Mouse (Mus musculus) liver, adult (tissue): ENCODE results near the gene Zbtb39.

Source experiments
- GATA4 ChIP-seq: IDR thresholded peaks from 2 replicates; pipeline ENCODE4 v1.6.1; 2014; ENCODE audit warnings: mild to moderate bottlenecking, low read length; ENCODE audit not compliant: insufficient replicate concordance

Gene Zbtb39

DNA sequence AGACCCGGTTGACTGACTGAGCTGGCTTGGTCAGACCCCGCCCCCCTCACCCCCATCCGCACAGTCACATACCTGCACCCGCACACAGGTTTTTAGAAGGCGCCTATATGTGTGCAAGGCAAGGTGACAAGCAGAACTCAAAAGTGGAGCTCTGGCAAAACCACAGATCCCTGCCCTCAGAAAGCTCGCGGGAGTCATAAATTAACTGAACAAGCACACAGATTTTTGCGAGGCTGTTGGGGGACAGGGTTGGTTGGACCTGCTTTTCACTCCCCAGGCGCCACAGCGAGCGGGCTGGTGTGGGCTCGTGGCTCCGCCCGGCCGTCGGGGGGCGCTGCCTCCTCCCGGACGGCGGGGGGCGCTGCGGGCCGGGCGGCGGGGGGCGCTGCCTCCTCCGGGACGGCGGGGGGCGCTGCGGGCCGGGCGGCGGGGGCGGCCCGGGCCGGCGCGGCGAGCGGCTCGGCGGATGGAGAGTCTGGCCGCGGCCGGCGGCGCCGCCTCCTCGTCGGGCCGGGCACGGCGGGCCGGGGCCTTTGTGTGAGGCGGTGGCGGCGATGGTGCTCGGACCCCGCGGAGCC lies at the start of gene Zbtb39:
Zbtb39 (plus strand) TSS at position 456 of the 578 bp plus-strand sequence.
- no peak for TF ChIP-seq GATA4

DNA sequence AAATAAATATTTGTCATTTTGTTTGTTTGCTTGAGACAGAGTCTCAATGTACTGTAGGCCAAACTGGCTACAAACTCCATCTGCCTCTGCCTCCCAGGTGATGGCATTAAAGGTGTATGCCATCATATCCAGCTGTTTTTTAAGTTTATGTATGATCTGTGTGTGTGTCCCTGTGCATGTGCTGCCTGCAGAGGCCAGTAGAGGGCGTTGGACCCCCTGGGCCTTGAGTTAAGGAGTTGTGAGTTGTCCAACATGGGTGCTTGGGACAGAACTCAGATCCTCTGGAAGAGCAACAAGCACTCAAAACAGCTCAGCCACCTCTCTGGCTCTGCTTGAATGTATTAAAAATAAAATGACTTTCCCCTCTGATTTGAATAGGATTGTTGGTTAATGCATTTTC lies 48.3 kb upstream of the Zbtb39 start:
- TF ChIP-seq GATA4: no peak

DNA sequence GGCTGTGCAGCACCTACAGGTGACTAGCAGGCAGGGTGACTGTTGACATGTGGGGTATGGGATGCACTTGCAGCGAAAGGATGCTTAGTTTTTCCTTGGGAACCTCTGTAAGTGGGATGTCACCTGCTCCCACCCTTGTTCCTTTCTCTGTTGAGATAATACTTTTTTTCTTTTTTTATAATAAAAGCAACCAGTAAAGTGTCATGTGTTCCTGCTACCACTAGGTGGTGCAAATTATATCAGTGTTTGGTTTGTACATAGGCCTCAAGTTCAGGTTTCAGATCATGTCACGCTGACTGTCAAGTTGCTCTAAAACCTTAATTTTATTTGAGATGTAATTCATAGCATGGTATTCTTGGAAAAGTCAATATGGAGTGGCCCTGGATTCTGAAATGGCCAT lies 44.7 kb upstream of the Zbtb39 start:
- no peak for TF ChIP-seq GATA4

DNA sequence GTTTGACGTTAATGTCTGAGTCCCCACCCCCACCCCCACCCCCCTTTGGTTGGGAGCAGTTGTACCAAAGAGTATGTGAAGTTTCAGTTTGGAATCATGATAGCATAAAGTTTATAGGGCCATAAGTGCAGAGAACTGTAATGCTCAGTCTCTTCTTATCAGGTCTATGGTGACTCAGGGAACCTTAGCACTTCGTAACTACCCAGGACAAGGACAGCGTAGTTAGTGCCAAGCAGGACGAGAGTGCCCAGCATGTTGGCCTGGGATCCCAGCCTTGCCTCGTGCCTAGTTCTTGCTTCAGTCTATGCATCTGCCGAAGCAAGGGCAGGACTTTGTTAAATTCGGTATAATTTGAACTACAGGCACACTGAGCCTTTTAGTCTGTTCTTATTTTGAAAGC lies 43.6 kb upstream of the Zbtb39 start:
- no peak for TF ChIP-seq GATA4

DNA sequence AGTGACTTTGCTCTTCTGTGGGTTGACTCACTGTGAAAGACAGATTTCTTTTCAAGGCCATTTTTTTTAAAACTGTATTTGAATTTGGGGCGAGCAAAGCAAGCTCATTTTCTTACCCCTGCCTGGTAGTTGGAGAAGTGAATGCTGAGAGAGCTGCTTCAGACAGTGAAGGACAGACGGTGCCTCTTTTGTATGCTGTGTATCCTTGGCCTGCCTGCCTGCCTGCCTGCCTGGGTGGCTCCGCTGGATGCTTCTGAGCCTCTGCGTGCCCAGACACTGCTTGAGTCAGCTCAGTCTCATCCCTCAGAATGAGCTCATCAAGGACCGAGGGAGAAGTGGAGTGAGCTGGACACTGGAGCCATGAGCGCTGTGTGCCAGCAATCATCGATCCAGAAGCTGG lies 40.4 kb upstream of the Zbtb39 start:
- no peak for TF ChIP-seq GATA4

DNA sequence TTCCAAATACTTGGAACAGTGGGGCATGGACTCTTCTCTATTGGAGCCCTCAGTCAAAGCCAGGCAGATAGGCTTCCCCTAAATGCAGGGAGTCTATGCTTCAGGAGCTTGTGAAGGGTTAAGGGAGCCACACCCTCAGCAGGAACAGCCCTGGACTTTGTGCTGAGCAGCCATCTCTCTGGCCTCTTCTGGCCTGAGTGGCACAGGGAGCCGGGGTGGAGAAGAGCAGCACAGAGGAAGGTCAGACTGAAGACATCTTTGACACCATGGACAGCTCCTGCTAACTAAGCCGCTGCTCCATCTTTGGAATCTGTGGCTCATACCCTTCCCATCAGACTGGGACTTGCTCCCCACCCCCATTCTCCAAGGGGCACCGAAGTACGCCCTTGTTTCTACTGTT lies 36.0 kb upstream of the Zbtb39 start:
- TF ChIP-seq GATA4: no peak

DNA sequence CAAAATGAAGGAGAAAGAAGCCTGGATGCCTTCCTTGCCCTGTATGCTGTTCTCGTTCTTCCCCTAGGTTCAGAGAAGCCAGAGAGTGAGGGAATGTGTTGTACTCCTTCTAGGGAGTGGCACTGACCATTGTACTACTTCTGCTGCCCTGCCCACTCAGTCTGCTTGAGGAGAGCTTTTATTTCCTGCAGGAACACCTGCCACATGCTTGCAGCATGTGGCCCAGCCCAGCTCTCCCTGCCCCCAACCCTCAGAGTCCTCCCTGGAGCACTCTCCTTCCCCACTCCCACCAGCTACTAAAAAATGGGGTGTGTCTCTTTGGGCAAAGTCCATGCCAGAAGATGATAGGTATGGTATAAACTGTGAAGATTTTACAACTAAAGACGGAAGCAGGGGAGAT lies 35.0 kb upstream of the Zbtb39 start:
- TF ChIP-seq GATA4: no peak

DNA sequence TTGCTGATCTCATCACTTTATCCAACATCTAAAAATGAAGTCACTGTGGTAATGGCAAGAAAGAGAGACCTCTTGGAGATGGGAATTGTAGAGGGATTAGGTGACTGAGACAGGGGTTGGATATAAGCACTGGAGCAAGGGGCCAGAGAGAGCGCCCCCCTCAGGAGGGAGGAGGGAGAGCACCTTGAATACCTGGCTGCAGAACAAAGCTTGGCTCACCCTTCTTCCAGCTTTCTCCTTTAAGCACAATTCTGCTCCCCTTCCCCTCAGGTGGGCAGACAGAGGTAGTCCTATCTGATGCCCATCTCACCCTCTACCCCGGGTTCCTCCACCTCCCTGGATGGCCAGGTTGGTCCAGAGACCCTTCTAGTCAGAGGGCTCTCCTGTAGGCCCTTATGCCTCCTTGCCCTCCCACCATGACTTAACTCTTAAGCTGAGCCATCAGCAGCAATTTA lies 34.5 kb upstream of the Zbtb39 start, which contains the start of gene Myo1a:
Myo1a (plus strand) TSS at position 405 of the 455 bp plus-strand sequence.
- TF ChIP-seq GATA4: no peak

DNA sequence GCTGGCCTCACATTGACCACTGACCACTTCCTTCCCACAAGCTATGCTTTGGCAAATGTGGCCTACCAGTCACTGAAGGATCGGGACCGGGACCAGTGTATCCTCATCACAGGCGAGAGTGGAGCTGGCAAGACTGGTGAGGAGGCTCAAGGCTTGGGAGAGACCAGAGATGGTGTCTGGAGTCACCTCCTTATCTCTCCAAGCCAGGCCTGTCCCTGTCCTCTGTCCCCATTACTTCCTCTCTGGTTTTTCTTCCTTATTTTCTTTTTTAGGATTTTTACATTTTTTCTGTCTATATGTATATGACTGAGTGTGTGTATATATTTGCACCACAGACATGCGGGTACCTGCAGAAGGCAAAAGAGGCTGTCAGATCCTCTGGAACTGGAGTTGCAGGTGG lies 33.6 kb upstream of the Zbtb39 start:
- no peak for TF ChIP-seq GATA4

DNA sequence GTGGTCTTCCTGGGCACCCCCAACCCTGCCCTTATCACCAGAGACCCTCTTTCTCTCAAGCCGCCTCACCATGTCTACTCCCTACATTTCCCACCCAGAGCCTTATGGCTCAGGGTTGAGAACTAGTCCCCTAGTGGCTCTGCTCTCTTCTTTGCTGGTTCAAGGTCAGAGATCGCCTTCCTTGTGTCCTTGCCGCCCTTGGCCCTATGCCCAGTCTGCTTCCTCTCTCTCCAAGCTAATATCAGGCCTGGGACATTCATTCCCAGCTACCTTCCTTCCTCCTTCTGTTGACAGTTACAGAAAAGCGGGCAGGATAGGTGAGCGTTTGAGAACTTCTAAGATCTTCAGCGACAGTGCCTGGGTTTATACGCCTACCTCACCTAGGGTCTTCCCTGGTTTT lies 31.6 kb upstream of the Zbtb39 start:
- no peak; the same call in 1 of the 2 replicates for TF ChIP-seq GATA4

DNA sequence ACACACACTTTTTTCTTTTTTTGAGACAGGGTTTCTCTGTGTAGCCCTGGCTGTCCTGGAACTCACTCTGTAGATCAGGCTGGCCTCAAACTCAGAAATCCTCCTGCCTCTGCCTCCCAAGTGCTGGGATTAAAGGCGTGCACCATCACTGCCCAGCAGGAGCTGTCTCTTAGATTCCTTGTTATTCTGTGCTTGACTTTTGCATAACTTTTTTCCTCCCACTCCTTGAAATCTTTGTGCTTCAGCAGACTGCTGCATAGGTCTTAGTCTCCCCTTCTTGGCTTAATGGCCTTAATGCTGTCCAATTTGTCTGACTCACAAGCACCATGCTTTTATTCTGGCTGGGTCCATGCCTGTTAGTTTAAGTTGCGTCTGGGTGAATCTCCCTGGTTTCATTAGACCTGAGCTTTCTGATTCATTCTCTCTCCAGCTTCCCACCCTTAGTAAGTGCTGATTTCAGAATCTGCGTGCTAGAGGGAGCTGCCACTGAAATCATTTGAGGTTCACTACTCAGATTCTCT lies 30.4 kb upstream of the Zbtb39 start:
- TF ChIP-seq GATA4: no peak

DNA sequence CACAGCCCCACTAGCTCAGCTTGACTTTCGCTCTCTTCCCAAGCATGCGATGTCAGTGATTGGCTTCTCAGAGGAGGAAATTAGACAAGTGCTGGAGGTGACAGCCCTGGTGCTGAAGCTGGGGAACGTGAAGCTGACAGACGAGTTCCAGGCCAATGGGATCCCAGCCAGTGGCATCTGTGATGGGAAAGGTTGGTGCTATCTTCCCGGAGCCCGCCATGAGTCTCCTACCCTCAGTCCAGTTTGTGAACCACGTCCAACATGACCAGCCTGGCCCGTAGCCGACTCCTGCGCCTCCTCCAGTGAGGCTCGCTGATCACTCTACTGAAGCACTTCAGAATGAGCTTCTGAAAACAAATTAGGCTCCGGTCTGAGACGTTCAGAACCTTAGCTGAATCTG lies 29.0 kb upstream of the Zbtb39 start:
- no peak for TF ChIP-seq GATA4

DNA sequence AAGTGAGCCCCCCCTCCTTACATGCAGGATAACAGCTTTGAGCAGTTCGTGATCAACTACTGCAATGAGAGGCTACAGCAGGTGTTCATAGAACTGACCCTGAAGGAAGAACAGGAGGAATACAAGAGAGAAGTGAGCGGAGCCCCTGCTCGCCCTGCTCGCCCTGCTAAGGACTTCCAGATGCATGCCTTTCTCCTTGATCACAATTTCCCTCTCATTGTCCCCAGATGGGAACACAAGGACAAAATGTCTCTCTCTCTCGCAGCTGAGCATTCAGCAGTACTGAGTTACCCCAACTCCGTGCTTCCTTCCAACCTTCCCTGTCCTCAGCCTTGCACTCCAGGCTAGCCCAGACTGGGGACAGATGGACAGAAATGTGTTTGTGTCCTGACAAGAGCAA lies 26.6 kb upstream of the Zbtb39 start:
- TF ChIP-seq GATA4: no peak

DNA sequence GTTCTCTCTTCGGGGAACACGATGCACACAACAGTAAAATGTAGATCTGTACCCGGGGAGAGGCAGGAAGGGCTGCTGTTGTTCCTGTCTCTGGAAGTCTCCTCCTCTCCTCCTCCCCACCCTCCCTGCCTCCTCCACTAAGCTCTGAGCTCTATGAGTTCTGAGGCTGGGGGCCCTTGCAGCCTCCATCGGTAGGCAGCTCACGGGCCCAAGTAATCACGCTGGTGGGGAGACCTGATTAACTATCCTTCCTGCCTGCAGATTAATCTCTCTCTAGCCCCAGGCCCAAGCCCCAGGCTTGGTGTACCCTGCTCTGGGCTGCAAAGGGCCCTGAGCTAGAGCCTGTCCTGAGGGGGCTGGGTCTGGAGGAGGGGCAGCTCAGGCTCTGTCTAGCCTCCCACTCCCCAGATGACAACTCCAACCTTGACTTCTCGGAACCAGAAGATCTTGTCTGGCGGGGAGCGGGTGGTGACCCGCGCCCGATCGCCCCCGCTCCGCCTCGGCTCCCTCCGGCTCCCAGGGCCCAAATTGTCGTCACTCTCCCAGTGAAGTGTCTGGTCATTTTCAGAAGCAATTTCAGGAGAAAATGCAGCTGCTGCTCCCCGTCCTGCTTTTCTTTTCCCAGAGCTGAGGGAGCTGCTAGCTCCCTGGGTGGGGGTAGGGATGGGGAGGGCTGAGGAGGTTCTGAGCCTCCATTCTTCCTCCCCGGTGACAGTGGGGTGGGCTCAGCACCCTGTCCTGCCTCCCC lies 17.5 kb upstream of the Zbtb39 start:
- no peak for TF ChIP-seq GATA4

DNA sequence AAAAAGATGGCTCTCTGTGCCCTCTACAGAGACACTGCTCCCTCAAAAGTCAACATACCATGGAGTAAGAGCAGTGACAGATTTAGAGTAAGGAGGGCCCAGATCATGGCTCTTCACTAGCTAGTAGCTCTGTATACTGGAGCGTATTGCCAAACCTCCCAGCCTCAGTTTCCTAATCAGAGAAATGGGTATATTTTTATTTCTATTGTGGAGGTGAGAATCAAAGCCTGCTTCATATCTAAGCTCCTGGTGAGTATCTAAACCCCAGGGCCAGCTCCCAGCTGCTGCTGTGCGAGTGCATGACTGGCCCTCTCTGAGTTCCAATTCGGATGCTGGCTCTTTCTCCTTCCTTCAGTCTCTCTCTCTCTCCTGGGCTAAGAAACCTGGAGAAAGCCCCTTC lies 15.2 kb upstream of the Zbtb39 start, which contains the start of gene Tac2:
Tac2 (plus strand) TSS at position 301 of the 400 bp plus-strand sequence.
- no peak for TF ChIP-seq GATA4

DNA sequence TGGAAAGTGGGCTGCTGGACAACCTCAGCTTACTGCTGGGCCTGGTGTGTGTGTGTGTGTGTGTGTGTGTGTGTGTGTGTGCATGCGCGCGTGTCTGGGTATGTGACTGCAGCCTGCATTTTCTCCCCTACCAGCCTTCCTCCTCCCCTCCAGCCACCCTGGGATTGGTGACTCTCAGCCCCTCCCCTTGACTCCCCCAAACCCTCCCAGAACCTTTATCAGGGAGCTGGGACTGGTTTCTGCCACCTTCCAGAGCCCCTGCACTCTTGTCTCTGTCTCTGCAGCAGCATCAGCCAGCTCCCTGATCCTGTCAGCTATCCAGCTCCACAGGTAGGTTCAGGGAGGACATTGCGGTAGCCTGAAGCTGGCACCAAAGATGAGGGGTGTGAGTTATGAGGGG lies 14.2 kb upstream of the Zbtb39 start:
- TF ChIP-seq GATA4: no peak
